Mouse (Mus musculus) heart, postnatal 0 days (tissue): ENCODE results near the gene Ccdc142.

Experiments used
- CTCF ChIP-seq: IDR thresholded peaks from 2 replicates; pipeline ENCODE4 v1.5.1; 2016; ENCODE audit warnings: antibody characterized with exemption, control low read depth, low read depth
- EP300 ChIP-seq: IDR thresholded peaks from 2 replicates; pipeline ENCODE4 v1.6.1; 2016; ENCODE audit warnings: antibody characterized with exemption, low read depth

DNA sequence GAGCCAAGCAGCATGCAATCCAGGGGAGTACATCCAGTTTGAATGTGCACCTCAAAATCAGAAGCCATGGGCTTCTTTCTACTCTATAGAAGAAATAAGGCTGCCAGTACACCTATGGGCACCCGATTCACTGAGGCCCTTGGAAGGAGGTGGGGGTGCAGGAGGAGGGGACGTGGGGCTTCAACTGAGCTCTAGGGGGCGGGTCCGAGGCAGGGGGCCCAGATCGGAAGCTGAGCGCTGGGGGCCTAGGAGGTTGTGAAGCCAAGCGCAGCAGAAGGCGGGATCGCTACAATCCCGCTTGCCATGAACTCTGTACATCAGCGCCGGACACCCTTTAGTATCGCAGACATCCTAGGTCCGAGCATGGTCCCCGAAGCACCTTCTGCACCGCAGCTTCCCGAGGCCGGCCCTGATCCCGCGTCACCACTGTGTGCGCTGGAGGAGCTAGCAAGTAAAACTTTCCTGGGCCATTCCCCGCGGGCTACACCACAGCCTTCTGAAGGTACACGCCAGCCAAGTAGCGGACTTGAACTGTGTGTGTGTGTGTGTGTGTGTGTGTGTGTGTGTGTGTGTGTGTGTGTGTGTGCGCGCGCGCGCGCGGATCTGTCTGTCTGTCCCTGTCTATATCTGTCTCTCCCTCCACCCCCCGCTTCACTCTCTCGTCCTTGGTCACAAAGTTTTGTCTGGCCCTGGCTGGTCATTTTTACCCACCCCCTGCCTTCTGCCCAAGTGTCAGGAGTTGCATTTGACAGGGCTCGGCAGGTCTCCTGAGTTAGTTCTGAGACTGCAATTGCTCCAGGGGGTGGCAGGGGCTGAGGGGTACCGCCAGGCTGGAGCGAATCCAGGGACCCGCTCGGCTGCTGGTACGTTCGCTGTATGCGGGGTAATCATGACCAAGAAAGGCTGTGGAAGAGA, 15.0 kb upstream of the Ccdc142 start, which contains the start of gene Lbx2:
- TF ChIP-seq CTCF (no peak), EP300 (no peak)
